ENCODE assay signal across 21 mouse cellular contexts in genomic region chr2:27109052-27109451, GRCm38 (mm10). TPM values are rescaled to one million over a fixed set of nuclear protein-coding genes. Genes with fewer than 3 reads are reported as not detected.
A peak's percentile ranks its signal among the peaks of the same experiment; 100 is the strongest.
DNase-seq lines count a peak whose midpoint lies in the region; TF ChIP-seq lines count a peak whose summit lies in the region.
"Had no signal": no experiment of that assay in that cellular context is flagged by ENCODE, and none has a peak within 500 bp of the region (broad histone marks: within the 10 kb centered on the region; RNA-seq: fewer than 3 reads in every experiment).

No protein-coding gene starts in this region.

- no peak for TF ChIP-seq CTCF in brain, embryonic 14.5 days (IDR thresholded peaks at IDR 0.05; ENCODE audit: borderline replicate concordance, extremely low read depth, insufficient read depth, insufficient read length)

- DNase-seq in layer of hippocampus, adult 11-12 months (ENCODE audit: low spot score) = peak; percentile 37
- no peak for DNase-seq in layer of hippocampus, postnatal 25 days (ENCODE audit: extremely low spot score in 1 of 2, low spot score in 1 of 2)
- DNase-seq in brain, embryonic 14.5 days (ENCODE audit: low read depth) = peak; percentile 56
- peak; percentile 82 for DNase-seq in cerebellum, adult 11-12 months
- peak; percentile 45 to 57 for DNase-seq in cerebellum, postnatal 25 days
- no peak for DNase-seq in heart, postnatal 10 days
- DNase-seq in ovary, postnatal 14 days (ENCODE audit: low spot score) = no peak
- DNase-seq: adrenal gland, postnatal 25 days; gastrocnemius, adult 2 months; heart, adult 2 months; lung, adult 18-20 months; thymus, adult 18-20 months had no signal

- intact Hi-C loops in heart, postnatal 10 days (cut with DNase I) = no loop called here

- no peak for TF ChIP-seq POLR2A in brain, embryonic 14.5 days (IDR thresholded peaks at IDR 0.05; ENCODE audit: borderline replicate concordance, extremely low read depth, insufficient read depth, insufficient read length, poor library complexity, severe bottlenecking)

RNA-seq across cellular contexts. Expression of gene Adamtsl2, which starts 29.9 kb away (rescaled TPM):
- 10 to 100 TPM; 10.9 to 12.7 TPM for total RNA-seq in layer of hippocampus, postnatal 25 days (2021)
- 12.1 and 14.3 TPM in 2 replicates for polyA plus RNA-seq in brain, embryonic 14.5 days (2012; rRNA removed)
- total RNA-seq in heart, postnatal 10 days (2021) = 10 to 100 TPM in 1 of 2 experiments, 1 to 10 TPM in 1; 8.7 to 19.4 TPM
- total RNA-seq: megakaryocyte-erythroid progenitor cell, adult 5-6 weeks; neutrophil, adult 5-6 weeks had no signal
- polyA plus RNA-seq: activated CD4-positive, CD25-positive, alpha-beta regulatory T cell, adult 4 months had no signal

RNA-seq across cellular contexts. Expression of gene Fam163b, which starts 33.2 kb away (rescaled TPM):
- total RNA-seq in layer of hippocampus, postnatal 25 days (2021) = 100 to 1,000 TPM; 119 to 162 TPM
- 5.6 and 7.2 TPM in 2 replicates for polyA plus RNA-seq in brain, embryonic 14.5 days (2012; rRNA removed)
- under 1 TPM; 0.37 to 0.38 TPM for total RNA-seq in heart, postnatal 10 days (2021)
- total RNA-seq: gastrocnemius, adult 2 months; liver, adult 2 months; megakaryocyte-erythroid progenitor cell, adult 5-6 weeks; neutrophil, adult 5-6 weeks had no signal
- polyA plus RNA-seq: activated CD4-positive, CD25-positive, alpha-beta regulatory T cell, adult 4 months; kidney, postnatal 0 days; liver, adult 2 months; Patski had no signal

RNA-seq across cellular contexts. Expression of gene Mymk, which starts 37.1 kb away (rescaled TPM):
- under 1 TPM; 0.61 to 0.71 TPM for total RNA-seq in layer of hippocampus, postnatal 25 days (2021)
- polyA plus RNA-seq in brain, embryonic 14.5 days (2012; rRNA removed) = 0.26 and 0.73 TPM in 2 replicates
- under 1 TPM in 1 of 2 experiments, not detected in 1; 0.22 TPM for total RNA-seq in heart, postnatal 10 days (2021)
- total RNA-seq: adrenal gland, postnatal 25 days; heart, adult 2 months; liver, adult 2 months; megakaryocyte-erythroid progenitor cell, adult 5-6 weeks; neutrophil, adult 5-6 weeks had no signal
- polyA plus RNA-seq: activated CD4-positive, CD25-positive, alpha-beta regulatory T cell, adult 4 months; forebrain, embryonic 11.5 days; intestine, postnatal 0 days; kidney, postnatal 0 days; liver, adult 2 months; small intestine, adult 2 months had no signal

RNA-seq across cellular contexts. Expression of gene Dbh, which starts 56.0 kb away (rescaled TPM):
- total RNA-seq in layer of hippocampus, postnatal 25 days (2021) = under 1 TPM; 0.54 TPM
- polyA plus RNA-seq in brain, embryonic 14.5 days (2012; rRNA removed) = 0.88 and 2.7 TPM in 2 replicates
- 1 to 10 TPM; 2.3 to 2.5 TPM for total RNA-seq in heart, postnatal 10 days (2021)
- total RNA-seq: gastrocnemius, adult 2 months; megakaryocyte-erythroid progenitor cell, adult 5-6 weeks; neutrophil, adult 5-6 weeks had no signal
- polyA plus RNA-seq: activated CD4-positive, CD25-positive, alpha-beta regulatory T cell, adult 4 months; forebrain, embryonic 11.5 days; liver, adult 2 months; Patski had no signal

Comparison
In these comparisons a context has a peak if more than half of its experiments do, and no peak if none do; other contexts are left out.
1. DNase-seq: peak in layer of hippocampus, adult 11-12 months (single experiment), brain, embryonic 14.5 days (single experiment), cerebellum, adult 11-12 months (single experiment) and cerebellum, postnatal 25 days (2 of 2); none in layer of hippocampus, postnatal 25 days (0 of 2), heart, postnatal 10 days (0 of 2) and ovary, postnatal 14 days (single experiment).
2. RNA of gene Fam163b, which starts 33.2 kb away (total RNA-seq): 119 to 162 TPM in layer of hippocampus, postnatal 25 days; 0.37 to 0.38 TPM in heart, postnatal 10 days; every median in the first group is over 10 times any median in the second.